Mouse (Mus musculus): ENCODE measurements around the gene Pde11a. TPM values are rescaled to one million over a fixed set of nuclear protein-coding genes. Genes with fewer than 3 reads are reported as not detected.

Pde11a gene
- total RNA-seq, 2 experiments from 2014 or later = 0.15 TPM; not detected in 1

DNA sequence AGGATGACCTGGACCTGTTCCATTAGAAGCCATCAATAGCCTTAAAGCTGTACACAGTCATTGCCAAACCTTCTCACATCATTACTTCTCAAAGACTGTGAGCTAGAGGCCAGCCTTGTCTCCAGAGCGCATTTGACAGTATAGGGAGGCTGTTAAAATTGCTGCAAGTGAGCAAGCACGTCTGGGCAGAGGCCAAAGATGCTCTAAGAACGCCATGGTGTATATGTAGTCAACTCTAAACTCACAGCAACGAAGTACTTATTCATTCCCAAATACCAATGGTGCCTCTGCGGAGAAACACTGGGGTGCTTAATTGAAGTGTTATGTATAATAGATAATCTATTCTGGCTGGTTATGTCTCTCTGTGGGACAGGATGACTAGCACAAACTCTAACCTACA, 14.1 kb downstream of the Pde11a start:
- no peak for DNase-seq
- intact Hi-C loops (cut with DNase I) = no loop called here

DNA sequence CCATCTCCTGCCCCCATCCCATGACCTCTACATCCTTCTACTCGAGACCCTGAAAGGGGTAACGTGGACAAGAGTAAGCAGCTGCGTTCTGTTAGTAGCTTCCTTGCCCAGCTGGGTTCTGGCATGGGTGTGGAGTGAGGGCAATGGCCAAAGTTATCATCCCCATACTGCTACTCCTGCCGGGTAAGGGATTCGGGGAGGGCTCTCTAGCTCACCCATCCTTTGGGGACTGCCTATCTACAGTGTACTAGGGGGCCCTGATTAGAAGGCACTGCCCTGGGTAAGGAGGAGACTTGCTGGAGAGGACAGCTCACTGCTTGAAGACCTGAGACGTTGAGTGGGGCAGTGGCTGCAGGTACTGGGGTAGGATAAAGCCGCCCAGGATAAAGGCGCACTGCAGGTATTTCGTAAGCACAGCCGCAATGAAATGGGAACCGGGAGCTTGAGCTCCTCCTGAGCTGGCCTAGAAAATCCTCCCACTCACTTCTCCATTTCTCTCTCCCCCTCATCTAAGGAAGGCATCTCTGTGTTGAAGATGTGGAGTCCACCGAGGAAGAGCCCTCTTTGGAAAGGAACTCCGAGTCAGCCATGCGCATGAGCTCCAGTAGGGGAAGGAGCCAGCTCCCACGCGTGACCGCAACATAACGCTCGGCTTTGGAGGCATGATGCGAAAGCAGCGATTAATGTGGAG, 15.2 kb downstream of the Pde11a start:
- DNase-seq = no peak
- intact Hi-C loops (cut with DNase I) = no loop called here

DNA sequence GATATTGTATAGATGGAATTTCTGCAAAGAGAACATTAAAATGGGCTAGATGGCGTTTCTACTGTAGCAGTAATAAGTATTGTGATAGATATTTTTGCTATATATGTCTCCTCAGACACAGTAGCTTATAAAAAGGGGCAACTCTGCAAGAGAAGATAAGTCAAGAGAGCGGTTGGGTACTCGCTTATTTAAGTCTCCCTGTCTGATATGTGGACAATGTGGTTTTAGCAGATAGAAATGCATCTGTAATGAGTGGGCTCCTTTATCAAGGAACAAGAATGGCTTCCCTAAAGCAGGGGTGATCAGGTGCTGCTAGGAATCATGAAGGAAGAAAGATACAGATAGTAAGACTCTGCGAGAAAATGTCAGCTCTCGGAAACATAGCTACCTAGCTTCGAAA, 18.2 kb downstream of the Pde11a start:
- no peak for DNase-seq
- intact Hi-C loops (cut with DNase I) = no loop called here

DNA sequence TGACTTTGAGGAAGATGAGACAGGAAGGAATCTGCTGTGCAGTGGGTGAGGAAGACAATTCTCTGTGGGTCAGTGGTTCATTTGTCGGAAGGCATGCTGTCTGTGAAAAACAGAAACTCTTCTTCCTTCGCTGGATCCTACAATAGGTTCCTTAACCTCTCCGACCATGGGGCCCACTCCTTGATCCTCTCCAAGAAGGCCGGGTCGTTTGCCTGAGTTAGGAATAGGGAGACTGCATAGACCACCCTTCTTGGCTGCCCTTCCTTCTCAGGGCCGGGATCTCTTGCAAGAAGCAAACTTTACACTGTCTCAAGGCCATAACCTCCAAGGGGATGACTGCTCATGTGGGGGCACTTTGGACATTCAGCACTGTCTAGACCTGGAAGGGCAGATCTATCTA, 19.3 kb downstream of the Pde11a start:
- DNase-seq = no peak
- intact Hi-C loops (cut with DNase I) = no loop called here

DNA sequence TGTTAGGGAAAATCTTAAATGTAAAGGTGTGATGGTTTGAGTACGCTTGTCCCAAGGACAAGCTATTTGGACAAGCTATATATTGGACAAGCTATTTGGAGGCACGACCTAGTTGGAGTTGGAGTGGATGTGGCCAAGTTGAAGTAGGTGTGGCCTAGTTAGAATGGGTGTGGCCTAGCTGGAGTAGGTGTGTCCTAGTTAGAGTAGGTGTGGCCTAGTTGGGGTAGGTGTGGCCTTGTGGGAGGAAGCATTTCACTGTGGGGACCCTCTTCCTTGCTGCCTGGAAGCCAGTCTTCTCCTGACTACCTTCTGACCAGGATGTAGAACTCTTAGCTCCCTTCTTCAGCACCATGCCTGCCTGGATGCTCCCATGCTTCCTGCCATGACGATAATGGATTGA, 50.9 kb downstream of the Pde11a start:
- DNase-seq = no peak
- intact Hi-C loops (cut with DNase I) = no loop called here

DNA sequence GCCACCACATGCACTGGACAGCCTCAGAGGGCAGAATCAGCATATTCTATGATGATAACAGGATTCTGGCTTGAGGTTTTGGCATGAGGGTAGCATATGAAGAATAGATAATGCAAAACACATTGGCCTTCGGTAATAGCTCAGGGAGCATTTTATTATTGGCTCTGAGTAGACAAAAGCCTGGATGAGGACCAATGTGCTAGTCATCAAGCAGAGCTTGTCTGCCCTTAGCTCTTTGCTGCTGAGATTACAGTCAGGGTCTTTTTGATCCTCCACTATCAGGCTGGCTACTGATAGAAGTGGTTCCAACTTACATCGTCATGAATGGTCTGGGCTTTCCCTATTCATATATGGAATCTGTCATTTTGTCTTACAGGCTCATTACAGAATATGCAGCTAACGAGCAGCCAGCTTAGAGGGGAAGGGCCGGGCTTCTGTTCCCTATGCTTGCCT, 52.3 kb downstream of the Pde11a start:
- intact Hi-C loops (cut with DNase I) = no loop called here

DNA sequence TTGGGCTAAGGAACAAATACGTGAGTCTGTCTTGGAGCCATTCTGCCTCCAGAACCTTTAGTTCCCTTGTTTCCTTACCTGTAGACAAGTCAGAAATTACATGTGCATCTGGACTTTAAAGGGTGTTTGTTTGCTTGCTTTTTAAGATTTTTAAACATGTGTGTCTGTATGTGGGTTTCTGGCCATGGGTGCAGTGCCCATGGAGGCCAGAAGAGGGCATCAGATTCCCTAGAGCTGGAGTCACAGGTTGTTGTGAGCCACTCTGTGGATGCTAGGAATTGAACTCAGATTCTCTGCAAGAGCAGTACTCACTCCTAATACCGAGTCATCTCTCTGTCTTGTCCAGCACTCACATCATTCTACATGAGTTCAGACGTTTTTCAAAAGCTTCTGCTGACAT, 53.4 kb downstream of the Pde11a start:
- intact Hi-C loops (cut with DNase I) = no loop called here

More for the DNA sequence above, 52.3 kb downstream of the Pde11a start:
- no peak for DNase-seq

DNA sequence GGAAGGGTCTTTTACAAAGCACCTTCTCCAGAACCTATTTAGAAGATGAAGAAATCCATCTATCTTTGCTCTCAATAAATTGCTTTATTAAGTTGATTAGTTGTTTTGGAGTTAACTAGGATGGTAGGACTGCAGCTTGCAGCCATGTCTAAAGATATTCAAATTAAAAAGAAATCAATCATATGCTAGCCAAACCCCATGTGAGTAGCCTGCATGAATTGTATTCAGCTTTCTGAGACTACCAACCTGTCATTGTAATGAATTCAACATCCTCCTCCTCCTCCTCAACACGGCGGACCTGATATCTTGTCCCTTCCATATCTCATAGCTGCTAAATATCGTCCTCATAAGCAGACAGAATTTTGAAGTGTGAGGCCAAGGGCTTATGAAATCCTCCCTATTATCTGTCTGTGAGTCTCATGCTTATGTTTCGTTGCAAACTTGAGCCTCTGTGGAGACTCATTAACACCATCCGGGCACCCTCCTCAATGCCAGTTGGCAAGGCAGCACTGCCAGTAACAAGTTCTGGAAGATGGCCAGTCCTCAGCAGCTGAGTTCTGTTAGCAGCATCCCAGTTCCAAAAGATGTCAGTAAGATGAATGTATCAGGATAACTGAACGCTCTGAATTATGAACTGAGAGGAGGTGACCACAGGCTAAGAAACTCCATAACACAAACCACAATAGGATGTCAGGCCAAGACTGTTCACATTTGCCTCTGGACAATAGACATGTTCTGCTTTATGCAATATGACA, 55.0 kb downstream of the Pde11a start:
- peak in 1 of 2 experiments; percentile 18 for DNase-seq
- intact Hi-C loops (cut with DNase I) = no loop called here

More for the DNA sequence above, 53.4 kb downstream of the Pde11a start:
- no peak for DNase-seq

DNA sequence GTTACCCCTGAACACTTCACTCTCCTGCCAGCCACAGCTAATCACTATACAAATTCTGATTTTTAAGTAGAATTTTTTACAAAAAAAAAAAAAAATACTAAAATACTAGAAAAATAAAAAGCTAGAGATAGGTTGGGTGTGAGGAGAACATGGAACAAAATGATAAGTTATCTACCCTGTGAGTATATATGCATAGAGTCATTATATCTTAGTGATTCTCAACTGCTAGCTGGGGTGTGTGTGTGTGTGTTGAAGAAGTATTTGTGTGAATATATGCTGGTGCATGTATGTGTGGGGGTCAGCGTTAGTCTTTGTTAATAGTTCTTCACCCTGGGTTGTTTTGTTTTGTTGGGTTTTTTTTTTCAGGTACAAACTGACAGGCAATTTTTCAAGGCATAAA, 69.1 kb downstream of the Pde11a start:
- no peak for DNase-seq
- intact Hi-C loops (cut with DNase I) = no loop called here

DNA sequence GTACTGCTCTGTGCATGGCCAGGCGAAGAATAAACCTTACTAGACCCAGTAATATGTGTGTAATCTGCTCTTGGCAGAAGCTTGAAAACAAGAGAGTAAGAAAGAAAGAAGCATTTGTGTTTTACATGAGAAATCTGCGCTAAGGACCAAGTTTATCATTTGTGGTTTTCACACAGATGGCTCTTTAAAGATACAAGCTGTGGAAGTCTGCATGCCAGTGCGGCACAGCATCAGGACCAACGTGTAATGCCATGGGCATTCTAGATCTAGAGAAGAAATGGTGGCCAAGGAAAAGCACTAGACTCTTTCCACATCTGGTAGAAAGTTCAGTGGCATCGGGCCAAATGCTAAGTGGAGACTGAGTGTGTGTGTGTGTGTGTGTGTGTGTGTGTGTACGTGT, 71.2 kb downstream of the Pde11a start:
- no peak for DNase-seq
- intact Hi-C loops (cut with DNase I) = no loop called here

DNA sequence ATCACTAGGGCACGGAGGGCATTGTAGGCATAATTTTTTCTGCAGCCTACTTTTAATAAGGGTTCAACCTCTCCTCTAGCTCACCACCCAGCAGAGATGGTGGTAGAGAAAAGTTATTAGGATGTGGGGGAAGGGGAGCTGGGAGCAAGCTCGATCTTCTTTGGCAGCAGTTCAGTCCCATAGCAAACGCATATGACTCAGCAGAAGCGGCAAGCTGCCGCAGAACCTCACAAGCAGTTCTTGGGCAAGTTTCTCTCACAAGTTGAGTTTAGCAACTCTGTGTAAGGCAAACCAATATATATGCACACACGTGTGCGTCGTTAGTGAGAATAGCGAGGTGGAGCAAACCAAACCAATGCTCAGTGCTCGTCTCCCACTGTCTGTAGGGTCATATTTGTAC, 72.0 kb downstream of the Pde11a start:
- DNase-seq = no peak
- intact Hi-C loops (cut with DNase I) = no loop called here

DNA sequence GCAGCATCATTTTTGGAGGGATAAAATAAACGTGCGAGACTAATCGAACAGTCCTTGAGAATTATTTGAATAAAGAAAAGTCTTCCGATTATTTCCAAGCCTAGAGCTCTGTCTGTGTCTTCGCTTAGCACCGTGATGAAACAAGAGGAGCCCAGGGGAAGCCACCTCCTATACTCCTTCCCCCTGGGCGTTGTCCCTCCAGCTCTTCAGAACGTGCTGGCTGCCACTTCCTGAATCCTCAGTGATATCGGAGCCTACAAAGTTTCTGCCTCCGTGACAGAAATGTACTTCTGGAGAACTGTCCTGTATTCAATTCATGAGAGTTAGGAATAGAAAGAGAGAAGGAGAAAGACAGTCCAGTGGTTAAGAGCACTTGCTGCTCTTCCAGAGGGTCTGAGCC, 74.3 kb downstream of the Pde11a start:
- intact Hi-C loops (cut with DNase I) = no loop called here
- DNase-seq = no peak

DNA sequence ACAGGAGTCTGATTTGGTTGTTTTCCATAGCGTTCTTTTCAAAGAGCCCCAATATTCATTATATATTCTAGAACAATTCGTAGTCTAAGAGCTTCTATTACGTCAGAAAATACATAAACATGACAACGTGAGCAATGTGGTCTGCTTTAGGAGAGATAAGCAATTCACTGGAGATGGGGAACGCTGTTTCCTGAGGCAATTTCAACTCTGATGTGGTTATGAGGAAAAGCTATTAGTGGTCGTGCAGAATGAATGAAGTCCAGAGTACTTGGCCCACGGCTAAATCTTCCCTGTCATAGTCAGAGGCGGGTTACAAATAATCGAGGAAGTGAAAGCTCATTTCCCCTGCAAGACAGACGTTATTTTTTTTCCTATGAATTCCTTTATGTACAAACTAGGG, 75.9 kb downstream of the Pde11a start:
- DNase-seq = no peak
- intact Hi-C loops (cut with DNase I) = no loop called here

DNA sequence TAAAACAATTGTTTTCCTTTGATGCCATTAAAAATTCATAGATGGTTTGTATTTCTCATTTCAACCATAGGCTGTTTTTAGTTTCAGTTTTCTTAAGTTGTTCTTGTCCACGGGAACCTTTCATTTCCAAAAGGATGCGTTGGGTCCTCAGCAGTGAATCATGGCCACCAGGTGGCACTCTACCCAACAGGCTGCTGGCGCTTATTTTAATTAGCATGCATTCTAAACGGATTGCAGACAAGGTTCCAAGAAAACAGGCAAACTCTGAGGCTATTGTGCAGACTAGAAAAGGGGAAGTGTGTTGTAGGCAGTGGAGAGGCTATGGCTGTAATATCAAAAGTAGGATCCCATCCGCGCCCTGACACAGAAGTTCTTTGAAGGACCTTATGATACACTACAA, 83.7 kb downstream of the Pde11a start:
- intact Hi-C loops (cut with DNase I) = loop anchor here (5.0 kb wide), 1 partner anchor 102 kb away; no protein-coding TSS in a partner anchor
- DNase-seq = peak; percentile 17 to 45

DNA sequence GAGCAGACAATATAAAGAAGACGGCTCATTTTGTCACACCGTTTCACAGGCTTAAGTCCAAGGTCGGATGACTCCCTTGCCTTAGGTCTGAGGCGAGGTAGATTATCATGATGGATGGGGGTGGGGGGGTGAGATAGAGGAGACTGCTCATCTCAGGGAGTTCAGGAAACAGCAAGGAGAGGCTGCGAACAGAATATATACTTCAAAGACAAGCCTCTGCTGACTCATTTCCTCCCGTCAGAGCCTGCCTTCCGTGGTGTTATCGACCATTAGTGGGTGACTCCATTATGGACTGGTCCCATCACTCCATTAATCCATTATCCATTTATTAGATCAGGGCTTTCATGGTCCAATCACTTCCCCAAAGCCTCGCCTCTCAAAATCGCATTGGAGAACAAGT, 87.2 kb downstream of the Pde11a start:
- intact Hi-C loops (cut with DNase I) = loop anchor here (5.0 kb wide), 1 partner anchor 106 kb away; no protein-coding TSS in a partner anchor
- no peak for DNase-seq

DNA sequence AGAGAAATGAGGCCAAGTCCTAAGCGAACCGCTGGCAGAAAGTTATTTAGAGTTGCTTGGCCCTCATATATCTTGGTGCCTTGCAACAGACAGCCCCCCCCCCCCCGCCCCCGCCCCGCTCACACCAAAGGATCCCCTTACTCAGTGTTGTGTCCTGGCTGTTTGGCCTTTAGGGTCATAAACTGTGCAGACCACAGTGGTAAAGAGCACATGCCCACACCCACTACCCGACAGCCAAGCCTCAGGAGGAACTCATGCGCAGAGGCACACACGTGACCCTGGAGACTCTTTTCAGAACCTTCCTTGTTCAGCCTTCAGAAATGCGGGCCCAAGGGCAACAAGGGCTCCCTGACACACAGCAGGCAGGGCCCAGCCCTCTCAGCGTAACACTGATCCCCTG, 90.3 kb downstream of the Pde11a start:
- intact Hi-C loops (cut with DNase I) = no loop called here
- no peak for DNase-seq

DNA sequence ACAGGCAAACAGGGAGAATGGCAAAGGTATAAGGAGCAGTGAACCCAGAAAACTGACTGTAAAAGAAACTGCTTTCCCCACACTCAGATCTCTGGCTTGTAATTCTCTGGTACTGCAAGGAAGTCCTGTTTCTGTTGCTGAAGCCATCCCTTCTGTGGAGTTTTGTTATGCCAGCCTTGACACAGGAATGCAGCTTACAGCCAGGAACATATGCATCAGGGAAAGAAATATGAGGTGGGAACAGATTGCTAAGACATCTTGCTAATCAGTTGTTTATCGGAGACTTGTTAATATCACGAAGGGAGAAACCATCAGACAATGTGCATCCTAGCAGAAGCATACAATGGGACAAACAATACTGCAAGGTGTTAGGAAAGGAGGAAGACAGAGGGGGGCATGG, 99.4 kb downstream of the Pde11a start:
- intact Hi-C loops (cut with DNase I) = no loop called here
- DNase-seq = no peak

DNA sequence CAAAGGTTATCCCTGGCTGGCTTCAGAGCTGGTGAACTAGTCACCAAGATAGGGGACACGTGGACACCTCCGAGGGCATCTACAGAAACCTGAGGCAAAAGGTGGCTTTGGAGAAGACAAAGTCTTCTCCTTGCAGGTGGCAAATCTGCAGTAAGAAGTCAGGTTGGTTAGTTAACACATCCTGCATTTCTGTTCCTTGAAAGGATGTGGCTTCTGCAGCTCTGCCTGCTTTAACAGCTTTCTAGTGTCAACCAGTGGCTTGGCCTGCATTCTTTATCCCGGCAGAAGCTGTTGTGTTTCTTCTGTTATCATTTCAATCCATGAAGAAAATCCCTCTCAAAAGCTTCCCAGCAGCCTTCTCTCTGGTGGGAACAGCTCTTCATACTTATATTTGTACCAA, 100.1 kb downstream of the Pde11a start:
- no peak for DNase-seq
- intact Hi-C loops (cut with DNase I) = no loop called here

DNA sequence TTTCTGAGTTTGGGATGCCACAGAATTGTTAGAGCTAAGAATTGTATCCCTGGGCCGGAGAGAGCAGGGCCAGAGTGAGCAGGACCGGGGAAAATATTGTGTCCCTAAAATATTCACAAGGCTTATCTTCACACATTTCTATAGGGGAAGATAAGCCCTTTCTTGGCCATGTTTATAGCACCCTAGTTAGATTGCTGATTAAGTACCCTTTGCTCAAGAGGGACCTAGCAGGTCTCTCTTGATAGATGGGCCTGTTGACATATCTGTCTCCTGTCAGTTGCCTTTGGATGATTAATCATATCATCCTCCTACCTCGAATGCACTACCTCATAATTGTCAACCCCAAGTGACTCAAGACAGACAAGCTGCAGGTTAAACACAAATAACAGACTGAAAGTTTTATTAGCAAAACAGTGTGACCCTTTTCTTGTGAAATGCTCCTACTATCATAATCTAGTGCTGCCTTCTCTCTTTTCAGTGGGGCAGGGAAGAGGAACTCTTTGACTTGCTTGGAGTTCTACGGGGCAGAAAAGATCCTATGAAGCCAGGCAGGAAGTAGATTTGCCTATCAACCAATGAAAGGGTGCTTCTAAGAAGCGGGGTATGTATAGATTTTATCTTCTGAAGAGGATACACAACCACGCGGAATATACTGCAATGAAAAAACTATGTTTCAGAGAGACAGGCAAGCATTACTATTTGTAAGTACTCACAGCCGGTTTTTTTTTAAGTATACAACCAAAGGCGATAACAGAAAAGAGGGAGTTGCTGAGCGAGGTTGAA, 100.7 kb downstream of the Pde11a start:
- no peak for DNase-seq
- intact Hi-C loops (cut with DNase I) = no loop called here

DNA sequence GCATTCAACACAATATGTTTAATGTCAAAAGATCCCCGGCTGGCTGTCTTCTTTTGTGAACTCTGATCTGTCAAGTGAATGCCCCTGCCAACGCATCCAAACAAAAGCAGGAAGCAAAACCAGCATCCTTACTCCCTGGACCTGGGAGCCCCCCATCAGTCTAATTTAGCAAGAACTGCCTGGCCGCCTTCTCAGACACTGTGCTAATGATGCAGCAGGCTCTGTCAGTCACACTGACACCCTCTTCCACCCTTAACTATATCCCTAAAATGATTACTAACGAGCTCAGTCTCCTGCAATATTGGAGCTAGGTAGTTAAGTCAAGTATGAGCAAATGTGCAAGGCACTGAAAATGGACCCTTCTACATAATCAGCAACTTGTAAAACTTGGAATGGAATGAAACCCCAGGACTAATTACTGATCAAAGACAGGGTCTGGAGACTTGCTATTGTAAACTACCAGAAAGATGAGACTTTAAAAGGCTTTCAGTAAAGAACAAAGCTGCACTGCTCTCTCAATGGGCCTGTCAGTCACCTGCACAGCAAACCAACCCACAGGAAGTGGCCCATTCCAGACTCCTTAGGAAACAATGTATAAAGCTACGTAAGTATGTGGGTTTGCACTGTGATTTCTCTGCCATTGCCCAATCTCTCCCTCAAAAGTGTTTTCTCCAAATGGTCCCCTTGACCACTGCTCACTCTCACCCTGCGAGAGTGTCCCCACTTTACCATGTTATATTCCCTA, 118.0 kb downstream of the Pde11a start:
- no peak for DNase-seq
- intact Hi-C loops (cut with DNase I) = no loop called here

DNA sequence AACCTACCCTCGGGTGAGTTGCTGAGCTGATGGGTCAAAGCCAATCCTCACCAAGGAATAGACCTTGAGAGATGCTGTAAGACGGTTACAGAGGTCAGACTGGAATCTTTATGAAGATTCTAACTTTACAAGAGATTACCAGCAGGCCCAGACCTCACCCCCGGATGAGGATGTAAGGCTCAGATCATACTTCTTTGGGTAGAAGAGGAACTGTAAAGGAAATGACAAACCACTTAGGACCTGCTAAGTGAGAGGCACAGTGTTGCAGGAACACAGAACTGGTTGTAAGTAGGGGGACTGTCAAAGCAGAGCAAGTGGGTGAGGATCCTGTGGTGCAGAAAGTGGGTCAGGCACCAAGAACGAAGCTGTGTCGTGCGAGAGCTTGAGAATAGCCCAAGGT, 119.0 kb downstream of the Pde11a start:
- no peak for DNase-seq
- intact Hi-C loops (cut with DNase I) = no loop called here

All from gastrocnemius, postnatal 36 days (tissue).